Mouse (Mus musculus) frontal cortex, adult (tissue): Measurements from ENCODE around the gene Tmem161a.

Source experiments
- ATAC-seq: cut with Nextera tagmentation; 2 replicates; pipeline ENCODE4 v1.9.2; 2017; ENCODE audit warnings: mild to moderate bottlenecking, moderate library complexity, mixed read lengths; ENCODE audit not compliant: low TSS enrichment

Tmem161a gene

DNA sequence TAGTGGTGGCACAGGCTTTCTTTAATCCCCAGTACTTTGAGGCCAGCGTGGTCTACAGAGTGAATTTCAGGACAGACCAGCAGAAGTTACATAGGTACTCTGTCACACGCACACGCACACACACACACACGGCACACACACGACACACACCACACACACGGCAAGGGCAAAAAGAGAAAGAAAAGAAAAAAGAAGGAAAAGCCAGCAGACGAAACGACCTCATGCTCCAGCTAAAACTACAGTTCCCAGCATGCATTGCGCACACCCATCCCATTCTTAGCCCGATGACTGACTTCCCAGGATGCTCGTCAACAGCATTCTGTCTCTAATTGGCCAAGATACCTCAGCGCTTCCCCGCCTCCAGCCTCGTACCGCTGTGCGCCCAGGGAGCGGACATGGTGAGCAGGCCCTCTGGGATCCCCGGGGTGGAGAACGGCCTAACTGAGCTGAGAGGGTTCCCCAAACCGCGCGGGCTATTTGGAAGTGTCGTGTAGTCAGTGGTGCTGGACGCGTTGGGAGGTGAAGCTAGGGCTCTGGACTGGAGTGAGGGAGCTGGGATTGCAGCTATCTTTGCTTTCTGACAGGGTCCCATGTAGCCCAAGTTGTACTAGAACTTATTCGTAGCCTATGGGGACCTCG, at the start of gene Tmem161a:
Gene Tmem161a (plus strand): TSS at position 314 of the 639 bp plus-strand sequence.
- peak; percentile 98 for ATAC-seq

DNA sequence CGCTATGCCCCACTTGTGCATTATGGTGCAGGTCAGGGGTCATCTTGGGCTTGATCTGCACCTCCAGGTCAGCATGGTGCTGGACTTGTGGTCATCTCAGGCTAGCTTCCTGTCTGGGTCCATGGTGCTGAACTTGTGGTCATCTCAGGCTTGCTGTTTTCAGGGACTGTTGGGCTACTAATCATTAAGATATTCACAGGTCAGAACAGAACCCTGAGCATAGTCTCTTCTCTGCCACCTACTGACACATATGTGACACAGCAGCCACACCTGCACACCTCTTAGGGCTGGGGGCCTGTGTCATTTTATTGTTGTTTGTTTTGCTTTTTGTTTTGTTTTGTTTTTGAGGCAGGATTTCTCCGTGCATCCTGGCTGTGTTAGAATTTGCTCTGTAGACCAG, 49.3 kb upstream of the Tmem161a start:
- ATAC-seq: no peak

DNA sequence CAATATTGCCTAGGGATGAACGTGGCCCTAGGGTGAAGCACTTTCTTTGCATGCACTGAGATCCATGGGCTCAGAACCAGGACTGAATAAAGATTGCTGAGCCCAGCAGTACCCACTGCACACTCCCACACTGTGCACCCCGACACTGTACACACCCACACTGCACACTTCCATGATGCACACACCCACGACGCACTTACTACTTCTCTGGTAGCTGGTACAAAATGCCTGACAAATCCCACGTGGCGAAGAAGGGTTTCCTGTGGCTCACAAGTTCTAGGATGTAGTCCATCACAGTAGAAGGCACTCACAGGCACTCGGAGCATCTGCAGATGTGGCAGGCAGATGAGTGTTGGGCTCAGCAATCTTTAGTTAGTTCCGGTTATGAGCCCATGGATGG, 47.2 kb upstream of the Tmem161a start:
- peak; percentile 58; the same call in 1 of the 2 replicates for ATAC-seq

DNA sequence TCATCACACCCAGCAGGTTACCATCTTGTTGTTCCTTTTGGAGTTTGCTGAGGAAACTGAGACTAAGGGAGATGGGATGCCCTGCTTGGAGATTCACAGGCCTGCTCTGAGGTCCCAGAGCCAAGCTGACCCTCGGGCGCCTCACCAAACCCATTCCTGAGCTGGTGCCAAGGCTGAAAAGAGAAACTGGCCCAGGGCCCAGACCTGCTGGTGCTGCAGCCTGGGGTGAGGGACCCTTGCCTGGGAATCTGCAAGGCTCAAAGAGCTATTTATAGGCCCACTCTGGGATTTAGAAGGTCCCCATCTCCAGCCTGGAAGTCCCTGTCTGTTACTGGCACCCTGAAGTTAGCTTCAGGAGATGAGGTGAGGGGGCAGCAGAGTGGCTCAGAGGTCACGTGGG, 43.7 kb upstream of the Tmem161a start:
- no peak for ATAC-seq

DNA sequence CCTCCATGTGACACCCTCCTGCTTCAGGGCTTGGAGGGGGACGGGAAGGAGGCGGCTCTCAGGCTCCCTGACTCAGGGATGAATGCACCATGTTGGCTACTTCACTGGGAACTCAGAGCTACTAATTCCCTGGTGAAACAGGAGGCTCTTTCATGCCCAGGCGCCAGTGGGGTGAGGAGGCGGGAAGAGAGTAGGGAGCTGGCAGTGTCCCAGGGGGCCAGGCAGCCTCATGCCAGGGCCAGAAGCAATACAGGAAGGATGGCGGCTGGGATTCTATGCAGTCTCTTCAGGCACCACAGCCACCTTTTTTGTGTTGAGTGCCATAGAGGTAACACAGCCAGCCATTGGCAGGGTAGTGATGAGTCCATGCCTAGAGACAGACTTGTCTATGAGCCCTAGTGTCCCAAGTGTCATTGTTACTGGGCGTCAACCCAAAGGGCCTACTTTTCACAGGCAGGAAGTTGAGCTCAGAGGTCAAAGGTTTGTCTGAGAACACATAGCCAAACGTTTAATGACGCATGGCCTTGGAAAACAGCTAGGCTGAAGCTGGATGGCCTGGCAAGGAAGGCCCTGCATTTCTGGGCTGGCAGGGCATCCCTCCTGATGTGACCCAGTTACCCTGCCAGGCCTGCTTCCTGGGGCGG, 42.7 kb upstream of the Tmem161a start:
- peak; percentile 42 for ATAC-seq

DNA sequence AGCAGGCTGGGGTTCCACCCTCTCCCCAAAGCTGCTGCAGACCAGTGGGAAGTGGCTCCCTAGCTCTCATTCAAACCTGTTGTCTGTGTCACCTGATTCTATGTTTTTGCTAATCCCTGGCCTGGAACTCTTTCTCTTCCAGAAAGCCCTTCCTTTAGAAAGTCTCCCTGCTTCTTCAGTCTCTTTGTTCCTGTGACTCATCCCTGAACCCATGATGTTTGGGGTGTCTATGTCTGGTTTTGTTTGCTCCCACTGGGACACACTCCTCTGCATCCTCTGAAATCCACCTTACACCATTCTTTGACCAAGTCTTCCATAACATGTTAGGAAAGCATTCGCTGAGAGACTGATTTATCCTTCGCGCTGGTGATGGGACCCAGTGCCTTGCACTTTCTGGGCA, 42.1 kb upstream of the Tmem161a start:
- ATAC-seq: no peak

DNA sequence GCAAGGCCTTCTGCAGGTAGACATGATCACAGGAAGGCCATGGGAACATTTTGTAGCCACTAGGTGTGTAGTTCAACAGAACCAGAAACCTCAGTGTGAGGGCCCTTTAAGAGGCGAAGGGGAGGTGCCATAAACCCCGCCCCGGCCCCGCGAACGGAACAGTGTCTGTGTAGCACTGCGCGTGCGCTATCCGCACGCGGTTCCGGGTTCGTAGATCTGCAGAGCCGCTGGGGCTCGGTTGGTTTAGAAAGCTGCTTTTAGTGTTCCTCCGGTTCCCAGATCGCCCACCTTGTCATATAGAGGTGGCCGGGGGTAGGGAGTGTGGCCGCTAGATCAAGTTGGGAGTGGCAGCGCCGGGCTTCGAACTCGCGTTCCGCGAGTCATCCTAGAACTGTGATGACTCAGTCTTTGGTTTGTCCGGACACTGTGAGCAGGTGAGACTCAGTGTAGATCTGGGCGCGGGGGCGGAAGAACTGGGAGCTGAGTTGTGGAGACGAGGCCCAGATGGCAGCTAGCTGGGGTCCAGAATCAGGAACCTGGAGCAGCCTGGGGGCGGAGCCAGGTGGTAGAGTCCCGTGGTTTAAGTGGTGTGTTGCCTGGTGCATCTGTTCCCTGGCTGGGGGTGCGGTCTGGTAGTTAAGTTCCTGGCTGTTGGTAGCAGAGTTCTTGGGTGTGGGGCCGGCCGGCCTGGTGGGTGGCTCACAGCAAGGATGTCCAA, 40.8 kb upstream of the Tmem161a start, which contains the start of gene Nr2c2ap:
Gene Nr2c2ap (plus strand): TSS at position 168 of the 718 bp plus-strand sequence.
- ATAC-seq: peak; percentile 81

DNA sequence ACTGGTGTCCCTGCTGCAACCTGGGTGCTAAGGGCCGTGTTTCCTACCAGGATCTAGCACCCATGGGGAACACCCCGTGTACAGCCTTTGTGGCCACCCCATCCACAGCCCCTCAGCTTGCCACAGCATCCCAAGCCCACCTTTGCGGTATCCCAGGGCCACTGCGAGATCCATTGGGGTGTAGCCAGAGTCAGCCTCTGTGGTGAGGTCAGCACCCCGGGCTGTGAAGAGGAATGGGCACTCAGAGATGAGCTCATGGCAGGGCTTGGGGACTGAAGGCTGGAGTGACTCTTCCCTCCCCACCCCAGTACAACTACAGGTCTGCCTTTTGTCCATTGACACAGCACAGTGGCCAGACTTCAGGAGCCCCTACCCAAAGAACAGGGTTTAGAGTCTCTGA, 38.1 kb upstream of the Tmem161a start:
- no peak for ATAC-seq

DNA sequence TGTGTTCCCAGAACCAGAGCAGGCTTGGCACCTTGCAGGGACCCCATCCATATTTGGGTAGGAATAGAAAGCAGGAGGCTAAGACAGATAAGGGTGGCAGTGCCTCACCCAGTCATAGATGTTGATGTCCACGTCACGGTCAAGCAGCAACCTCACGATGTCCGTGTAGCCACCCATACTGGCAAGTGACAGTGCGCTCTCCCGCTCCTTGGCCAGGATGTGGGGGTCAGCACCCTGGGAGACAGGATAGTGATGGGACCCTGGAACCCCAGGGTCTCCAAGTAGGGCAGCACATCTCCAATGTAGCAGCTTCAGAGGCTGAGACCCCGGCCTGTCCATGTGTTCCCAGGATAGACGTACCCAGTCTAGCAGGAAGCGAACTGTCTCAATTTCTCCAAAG, 37.2 kb upstream of the Tmem161a start:
- no peak for ATAC-seq

DNA sequence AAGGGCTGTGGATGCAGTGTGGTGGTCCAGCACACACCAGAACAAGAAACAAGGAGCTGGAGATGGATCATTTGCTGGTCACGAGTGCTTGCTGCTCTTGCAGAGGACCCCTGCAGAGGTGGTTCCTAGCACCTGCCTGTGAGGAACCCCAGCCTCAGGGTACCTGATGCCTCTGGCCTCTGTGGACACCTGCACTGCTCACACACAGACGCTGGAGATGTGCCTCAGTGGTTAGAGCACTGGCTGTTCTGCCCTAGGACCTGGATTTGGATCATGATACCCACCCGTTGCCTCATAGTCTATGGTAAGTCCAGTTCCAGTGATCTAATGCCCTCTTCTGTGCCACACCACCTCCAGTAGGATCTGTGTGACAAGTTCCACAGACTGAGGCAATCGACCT, 35.6 kb upstream of the Tmem161a start:
- ATAC-seq: no peak

DNA sequence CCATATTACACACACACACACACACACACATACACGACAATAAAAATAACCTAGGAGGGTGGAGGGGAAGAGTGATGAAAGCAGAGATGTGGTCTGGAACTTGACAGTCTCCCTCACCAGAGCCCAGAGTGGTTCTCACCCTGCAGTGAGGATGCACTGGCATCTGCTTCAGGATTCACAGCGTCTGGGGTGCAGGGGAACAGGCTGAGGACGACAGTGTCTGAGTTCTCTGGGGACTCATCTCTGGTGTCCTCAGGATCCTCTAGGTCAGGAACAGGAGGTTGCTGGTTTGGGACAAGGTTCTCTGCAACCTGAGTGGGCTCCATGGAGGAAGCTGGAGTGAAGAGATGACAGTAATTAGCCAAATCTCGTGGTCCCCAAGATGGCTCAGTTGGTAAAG, 34.3 kb upstream of the Tmem161a start:
- no peak for ATAC-seq

DNA sequence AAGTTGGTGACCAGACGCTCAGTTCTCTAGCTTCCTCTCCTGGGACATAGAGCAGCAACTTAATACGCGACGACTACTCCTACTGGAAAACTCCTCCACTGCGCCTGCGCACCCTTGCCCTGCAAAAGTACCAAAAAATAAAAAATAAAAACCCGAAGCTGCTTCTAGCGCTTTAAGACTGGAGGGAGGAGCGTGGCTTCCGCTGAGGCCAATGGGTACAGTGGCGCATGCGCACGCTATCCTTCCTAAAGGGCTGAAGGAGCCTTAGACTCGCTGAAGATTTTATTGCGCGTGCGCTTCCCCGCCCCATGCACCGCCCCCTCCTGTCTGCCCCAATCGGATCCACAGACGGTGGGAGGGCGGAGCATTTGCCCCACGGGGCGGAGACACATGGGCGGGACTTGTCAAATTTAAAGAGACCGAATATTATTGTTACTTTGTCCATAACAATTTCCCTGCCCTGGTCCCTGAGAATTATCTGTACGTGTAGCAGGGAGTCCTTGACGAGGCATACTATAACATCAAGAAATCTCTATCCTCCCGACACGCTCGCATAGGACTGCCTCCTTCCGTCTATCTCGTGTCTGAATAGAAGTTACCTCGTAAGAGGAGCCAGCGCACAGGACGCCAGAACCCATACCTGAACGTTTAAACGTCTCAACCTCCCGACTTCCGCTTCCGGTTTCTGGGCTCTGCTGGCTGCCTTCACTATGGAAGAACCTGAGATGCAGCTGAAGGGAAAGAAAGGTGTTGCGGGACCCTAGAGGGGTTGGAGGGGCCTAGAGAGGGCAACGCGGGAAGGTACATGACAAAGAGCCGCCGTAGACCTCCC, 32.9 kb upstream of the Tmem161a start, which contains the start of the genes Rfxank, Borcs8 and Mef2b:
Gene Rfxank (minus strand): TSS at position 129 of the 832 bp plus-strand sequence.
Gene Borcs8 (plus strand): TSS at position 474 of the 832 bp plus-strand sequence.
Gene Mef2b (plus strand): TSS at position 686 of the 832 bp plus-strand sequence.
- ATAC-seq: peak; percentile 93

DNA sequence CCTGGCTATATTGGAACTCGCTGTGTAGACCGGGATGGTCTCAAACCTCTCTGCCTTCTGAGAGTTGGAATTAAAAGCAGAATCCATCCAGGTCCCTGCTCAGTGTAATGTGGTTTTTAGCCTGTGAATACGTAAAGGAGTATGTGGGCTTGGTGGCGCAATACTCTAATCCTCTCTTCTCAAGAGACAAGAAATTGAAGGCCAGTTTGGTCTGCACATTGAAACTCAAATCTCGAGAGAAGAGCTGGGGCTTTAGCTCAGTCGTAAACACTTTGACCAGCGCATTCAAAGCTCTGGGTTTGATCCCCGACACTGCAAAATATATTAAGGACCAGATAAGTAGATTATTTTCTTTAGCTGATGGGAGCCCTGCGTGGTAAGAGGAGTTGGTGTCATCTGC, 32.2 kb upstream of the Tmem161a start:
- no peak; the same call in 1 of the 2 replicates for ATAC-seq

DNA sequence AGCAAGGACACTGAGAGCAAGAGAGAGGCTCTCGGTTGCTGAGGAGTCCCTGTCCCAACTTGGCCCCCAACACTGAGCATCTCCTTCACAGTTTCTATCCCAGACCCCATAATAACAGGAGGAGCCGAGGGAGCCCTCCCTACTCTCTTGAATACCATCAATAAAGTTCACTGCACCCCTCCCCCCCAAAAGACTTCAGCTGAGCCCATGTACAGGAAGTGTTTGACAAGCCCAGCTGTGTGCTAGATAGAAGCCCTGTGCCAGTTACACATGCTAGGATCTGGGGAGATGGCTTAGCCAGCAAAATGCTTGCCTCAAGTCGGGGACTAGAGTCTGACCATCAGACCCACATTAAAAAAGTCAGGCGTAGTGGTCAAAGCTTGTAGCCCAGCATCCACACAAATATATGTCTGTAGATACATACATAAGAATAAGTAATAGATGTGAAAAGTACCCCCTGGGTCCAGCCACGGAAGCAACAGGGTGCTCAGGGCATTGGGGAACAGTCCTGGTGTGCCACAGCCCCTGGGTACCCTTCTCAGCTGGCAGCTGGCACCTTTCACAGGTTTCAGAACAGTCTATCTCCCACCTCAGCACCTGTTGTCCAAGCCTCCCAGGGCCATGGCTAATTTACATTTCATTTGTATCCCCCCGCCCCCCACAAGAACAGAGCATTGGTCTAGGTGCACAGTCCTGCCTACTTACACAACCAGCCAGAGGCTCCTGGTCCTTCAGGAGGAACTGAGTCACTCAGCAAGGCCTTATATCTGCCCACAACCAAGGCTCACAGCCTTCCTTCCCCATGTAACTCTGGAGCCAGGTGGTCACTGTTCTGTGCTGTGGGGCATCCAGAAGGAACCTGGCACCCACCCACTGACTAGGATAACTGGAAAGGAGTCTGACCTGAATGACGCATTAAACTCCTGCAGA, 24.2 kb upstream of the Tmem161a start:
- no peak for ATAC-seq

DNA sequence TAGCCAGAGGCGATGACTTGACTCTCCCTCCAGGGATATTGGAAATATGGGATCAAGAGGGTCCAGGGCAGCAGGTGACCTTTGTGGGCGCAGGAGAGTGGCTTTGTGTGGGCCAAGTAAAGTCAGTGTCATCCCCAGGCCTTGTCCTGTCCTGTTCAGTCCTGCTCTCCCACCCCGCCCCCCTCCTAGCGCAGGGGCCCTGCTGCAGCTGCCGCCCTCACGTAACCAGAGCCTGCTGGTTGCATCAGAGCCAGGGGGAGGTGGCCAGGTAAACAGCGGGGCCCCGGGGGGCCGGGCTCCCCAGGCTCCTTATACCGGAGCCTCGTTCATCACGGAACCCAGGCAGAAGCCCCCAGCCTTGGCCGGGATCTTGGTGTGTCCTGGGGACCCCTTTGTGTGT, 22.0 kb upstream of the Tmem161a start:
- no peak for ATAC-seq

DNA sequence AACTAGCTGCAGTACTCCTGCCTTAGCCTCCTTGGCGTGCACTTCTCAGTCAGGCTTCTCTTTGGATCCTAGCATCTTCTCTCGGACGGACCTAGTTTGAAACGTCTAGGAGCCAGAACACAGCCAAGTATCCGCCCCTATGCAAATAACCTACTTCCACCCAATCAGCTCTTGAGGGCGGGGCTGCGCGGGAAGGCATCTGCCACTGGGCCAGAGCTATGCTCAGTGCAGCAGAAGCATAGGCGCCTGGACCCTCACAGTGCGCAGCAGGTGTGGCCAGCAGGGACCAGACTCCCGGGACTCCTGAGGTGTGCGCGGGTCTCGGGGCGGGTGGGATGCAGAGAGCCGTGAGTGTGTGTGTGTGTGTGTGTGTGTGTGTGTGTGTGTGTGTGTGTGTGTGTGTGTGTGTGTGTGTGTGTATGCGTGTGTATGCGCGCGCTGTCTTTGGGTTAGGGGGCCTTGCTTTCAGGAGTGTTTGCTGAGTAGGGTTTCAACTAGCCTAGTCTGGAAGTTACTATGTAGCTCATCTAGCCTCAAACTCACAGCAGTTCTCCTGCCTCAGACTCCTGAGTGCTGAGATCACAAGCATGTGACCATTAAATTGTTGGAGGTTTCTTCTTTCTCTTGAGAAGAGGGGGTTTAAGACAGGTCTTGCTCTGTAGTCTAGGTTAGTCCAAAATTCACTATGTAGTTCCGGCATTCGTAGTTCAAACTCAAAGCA, 19.5 kb upstream of the Tmem161a start:
- ATAC-seq: peak; percentile 84

DNA sequence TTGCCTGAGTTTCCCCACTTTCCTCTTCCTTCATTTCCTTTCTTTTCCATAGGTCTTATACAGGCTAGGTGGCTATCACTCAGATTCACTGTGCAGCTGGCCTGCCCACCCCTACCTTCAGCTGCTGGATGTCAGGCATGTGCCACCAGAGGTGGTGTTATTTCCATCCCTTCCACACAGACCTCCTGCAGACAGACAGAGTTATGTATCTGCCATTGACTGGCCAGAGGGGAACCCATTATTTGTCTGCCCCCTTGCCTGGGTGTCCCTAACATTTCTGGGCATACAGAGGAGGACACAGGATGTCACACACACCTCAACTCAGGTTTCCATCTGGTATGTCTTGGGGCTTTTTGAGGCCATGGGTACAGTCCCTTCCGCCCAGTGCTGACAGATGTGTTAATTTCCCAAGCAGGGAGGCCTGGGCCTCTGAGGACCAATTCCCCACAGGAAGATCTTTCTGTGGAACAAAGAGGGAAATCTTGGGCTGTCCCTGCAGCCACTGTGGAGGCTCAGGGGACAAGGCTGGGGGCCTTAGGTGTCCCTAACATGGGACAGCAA, 14.8 kb upstream of the Tmem161a start:
- no peak for ATAC-seq

DNA sequence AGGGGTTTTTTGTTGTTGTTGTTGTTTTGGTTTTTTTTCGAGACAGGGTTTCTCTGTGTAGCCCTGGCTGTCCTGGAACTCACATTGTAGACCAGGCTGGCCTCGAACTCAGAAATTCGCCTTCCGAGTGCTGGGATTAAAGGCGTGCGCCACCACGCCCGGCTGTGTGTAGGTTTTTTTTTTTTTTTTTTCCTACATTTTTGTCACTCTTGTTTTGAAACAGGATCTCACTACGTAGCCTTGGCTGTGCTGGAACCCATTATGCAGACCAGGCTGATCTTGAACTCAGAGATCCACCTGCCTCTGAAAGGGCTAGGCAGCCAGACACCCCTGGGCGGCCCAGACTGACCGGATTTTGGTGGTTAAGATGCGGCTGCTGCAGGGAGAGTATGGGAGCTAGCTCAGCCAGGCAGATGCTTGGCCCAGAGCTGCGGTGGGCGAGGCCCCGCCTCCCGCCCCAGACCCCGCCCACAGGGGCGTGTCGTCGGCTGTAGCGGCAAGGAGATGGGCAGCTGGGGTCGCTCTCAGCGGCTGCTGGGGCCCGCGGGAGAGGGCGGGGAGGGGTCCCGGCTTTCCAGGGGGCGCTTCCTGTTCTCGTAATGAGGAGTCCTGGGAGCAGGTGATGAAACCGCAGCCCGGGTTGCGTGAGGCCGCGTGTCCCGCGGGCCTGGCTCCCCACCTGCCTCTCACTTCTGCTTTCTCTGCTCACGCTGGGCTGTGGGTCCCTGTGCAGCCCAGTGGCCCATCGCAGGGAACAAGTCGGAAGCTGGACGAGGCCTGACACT, 13.9 kb upstream of the Tmem161a start:
- ATAC-seq: peak; percentile 90

DNA sequence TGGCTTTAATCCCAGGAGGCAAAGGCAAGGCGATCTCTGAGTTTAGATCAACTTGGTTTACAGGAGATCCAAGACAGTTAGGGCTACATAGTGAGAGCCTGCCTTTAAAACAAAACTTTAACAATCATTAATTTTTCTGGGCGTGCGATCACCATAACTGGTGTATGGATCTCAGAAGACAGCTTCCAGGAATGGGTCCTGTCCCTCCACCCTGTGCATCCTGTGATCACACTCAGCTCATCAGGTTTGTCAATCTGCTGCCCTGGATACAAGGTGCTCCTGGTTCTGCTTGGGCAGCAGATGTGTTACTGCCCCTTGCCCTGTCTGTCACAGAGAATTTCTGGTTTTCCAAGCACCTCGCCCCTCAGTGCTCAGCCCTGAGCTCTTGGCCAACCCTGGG, 12.9 kb upstream of the Tmem161a start:
- ATAC-seq: no peak
